Mouse (Mus musculus) common myeloid progenitor, adult 5-6 weeks (primary cell): ENCODE results near the gene Insyn1. TPM values are rescaled to one million over a fixed set of nuclear protein-coding genes. Genes with fewer than 3 reads are reported as not detected.

Source experiments
- ATAC-seq: replicated peaks from 2 replicates; pipeline ENCODE4 v1.8.0; 2016; ENCODE audit warnings: low read depth, mild to moderate bottlenecking, moderate TSS enrichment, inconsistent platforms; ENCODE audit not compliant: poor library complexity, severe bottlenecking
- total RNA-seq: library from RNA; stranded (forward); fragments of 200-1000, 187-1606 nt; gene quantifications from 2 replicates; pipeline ENCODE4 v1.2.3, GENCODE M21; 2017

Gene Insyn1
- total RNA-seq = not detected in 2 replicates

GRCm38 (mm10) chr9:58487851-58488801, at the start of gene Insyn1:
Insyn1 (plus strand) TSS chr9:58488603.
- ATAC-seq = 0 out of 2 replicates have a peak, but pooled peaks have one; percentile 29

- no peak for ATAC-seq
Observed at GRCm38 (mm10) chr9:58438921-58439396, 49.4 kb upstream of the Insyn1 start.

GRCm38 (mm10) chr9:58440100-58440499, 48.3 kb upstream of the Insyn1 start:
- ATAC-seq = no peak

- ATAC-seq = no peak
Observed at GRCm38 (mm10) chr9:58440614-58441013, 47.8 kb upstream of the Insyn1 start.

- ATAC-seq = no peak
Observed at GRCm38 (mm10) chr9:58441351-58442104, 46.9 kb upstream of the Insyn1 start.

GRCm38 (mm10) chr9:58442105-58443010, 46.0 kb upstream of the Insyn1 start:
- no peak for ATAC-seq

GRCm38 (mm10) chr9:58443061-58443460, 45.3 kb upstream of the Insyn1 start:
- no peak for ATAC-seq

GRCm38 (mm10) chr9:58446829-58447228, 41.6 kb upstream of the Insyn1 start:
- ATAC-seq = no peak

GRCm38 (mm10) chr9:58447997-58448595, 40.3 kb upstream of the Insyn1 start:
- ATAC-seq = no peak

- no peak for ATAC-seq
Observed at GRCm38 (mm10) chr9:58449526-58449925, 38.9 kb upstream of the Insyn1 start.

- no peak for ATAC-seq
Observed at GRCm38 (mm10) chr9:58453791-58454378, 34.5 kb upstream of the Insyn1 start.

- ATAC-seq = no peak
Observed at GRCm38 (mm10) chr9:58454886-58455285, 33.5 kb upstream of the Insyn1 start.

- ATAC-seq = no peak
Observed at GRCm38 (mm10) chr9:58455798-58456197, 32.6 kb upstream of the Insyn1 start.

GRCm38 (mm10) chr9:58457481-58457955, 30.9 kb upstream of the Insyn1 start:
- ATAC-seq = no peak

- ATAC-seq = no peak
Observed at GRCm38 (mm10) chr9:58458341-58458740, 30.1 kb upstream of the Insyn1 start.

GRCm38 (mm10) chr9:58458856-58459553, 29.4 kb upstream of the Insyn1 start:
- ATAC-seq = no peak

GRCm38 (mm10) chr9:58467345-58468025, 20.9 kb upstream of the Insyn1 start:
- no peak for ATAC-seq

GRCm38 (mm10) chr9:58470466-58470865, 17.9 kb upstream of the Insyn1 start:
- no peak for ATAC-seq
